Mouse (Mus musculus): Measurements from ENCODE around the gene Ceacam9.

Ceacam9 gene

DNA sequence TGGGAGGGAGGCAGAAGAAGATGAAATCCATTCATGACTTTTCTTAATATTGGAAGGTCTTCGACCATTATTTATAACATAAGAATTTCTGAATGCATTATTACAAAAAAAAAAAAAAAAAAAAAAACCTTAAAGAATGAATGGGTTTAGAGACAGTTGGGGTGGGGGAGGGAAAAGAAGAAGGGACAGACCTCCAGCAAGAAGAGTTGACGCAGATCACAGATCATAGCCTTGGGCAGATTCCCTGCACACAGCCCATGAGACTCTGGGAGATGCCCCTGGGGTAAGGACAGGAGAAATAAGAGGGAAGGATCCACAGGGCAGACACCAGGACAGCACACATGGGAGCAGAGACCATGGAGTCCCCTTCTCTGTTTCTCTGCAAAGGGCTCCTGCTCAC is at the start of gene Ceacam9:
Ceacam9 (plus strand) TSS at position 301 of the 400 bp plus-strand sequence.
- TF ChIP-seq GATA4 (IDR thresholded peaks at IDR 0.05; ENCODE audit: insufficient replicate concordance, low read length), result no peak

- no peak for TF ChIP-seq GATA4 (IDR thresholded peaks at IDR 0.05; ENCODE audit: insufficient replicate concordance, low read length)
Observed at GRCm38 (mm10) chr7:16673823-16674222, 47.9 kb upstream of the Ceacam9 start.

- TF ChIP-seq GATA4 (IDR thresholded peaks at IDR 0.05; ENCODE audit: insufficient replicate concordance, low read length), result no peak
Observed at GRCm38 (mm10) chr7:16675605-16676004, 46.1 kb upstream of the Ceacam9 start, which contains the start of gene Ceacam15. Gene Ceacam15 (minus strand): TSS chr7:16675705.

DNA sequence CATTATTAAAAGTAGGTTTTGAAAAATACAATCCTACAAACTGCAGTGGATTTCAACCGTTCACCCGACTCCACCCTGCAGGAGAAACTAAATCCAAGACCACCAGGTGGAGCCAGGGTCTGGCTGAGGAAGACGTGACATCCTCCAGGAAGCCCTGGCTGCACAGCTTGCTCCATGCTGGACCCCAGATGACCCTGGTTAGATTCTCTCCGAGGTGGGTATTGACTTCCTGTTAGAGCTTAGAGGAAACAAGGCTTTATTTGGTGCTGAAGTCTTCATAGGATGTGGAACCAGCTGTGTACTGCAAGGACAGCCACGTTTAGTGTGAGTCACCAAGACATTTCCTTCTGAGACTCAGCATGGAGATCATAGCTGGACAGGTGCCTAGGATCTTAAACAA is 32.5 kb upstream of the Ceacam9 start:
- no peak for TF ChIP-seq GATA4 (IDR thresholded peaks at IDR 0.05; ENCODE audit: insufficient replicate concordance, low read length)

DNA sequence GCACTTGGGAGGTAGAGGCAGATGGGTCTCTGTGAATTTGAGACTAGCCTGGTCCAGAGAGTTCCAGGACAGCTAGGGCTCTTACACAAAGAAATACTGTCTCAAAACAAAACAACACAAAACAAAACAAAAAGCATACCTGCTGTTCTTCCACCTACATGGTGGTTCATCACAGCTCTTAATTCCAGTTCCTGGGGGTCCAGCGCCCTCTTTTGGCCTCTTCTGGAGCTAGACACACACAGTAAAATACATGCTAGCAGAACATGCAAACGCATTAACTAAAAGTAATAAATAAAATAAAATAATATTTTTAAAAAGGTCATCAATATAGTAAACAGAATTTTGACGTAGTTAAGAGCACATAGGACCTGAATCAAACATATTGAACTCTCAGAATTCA is 26.7 kb upstream of the Ceacam9 start:
- TF ChIP-seq GATA4 (IDR thresholded peaks at IDR 0.05; ENCODE audit: insufficient replicate concordance, low read length), result no peak

- no peak for TF ChIP-seq GATA4 (IDR thresholded peaks at IDR 0.05; ENCODE audit: insufficient replicate concordance, low read length)
Observed at GRCm38 (mm10) chr7:16699042-16699441, 22.7 kb upstream of the Ceacam9 start.

GRCm38 (mm10) chr7:16700583-16700982 is 21.1 kb upstream of the Ceacam9 start:
- TF ChIP-seq GATA4 (IDR thresholded peaks at IDR 0.05; ENCODE audit: insufficient replicate concordance, low read length), result no peak

DNA sequence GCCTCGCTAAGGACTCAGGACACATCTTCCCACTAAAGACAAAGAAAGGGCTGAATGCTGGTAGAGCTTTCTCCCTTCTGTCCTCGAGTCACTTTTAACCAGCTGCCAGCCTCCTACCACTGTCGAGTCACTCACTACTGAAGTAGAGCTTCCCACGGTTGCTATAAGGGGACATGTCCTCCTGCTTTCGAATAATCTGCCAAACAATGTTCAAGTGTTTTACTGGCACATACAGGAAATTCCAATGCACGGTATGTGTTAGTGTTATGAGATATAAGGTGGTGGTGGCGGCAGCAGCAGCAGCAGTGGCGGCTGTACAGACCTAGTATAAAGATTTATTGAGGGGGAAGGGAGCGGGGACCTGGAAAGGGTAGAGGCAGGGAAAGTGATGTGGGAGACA is 15.3 kb upstream of the Ceacam9 start:
- TF ChIP-seq GATA4 (IDR thresholded peaks at IDR 0.05; ENCODE audit: insufficient replicate concordance, low read length), result no peak

GRCm38 (mm10) chr7:16708244-16708643 is 13.5 kb upstream of the Ceacam9 start:
- TF ChIP-seq GATA4 (IDR thresholded peaks at IDR 0.05; ENCODE audit: insufficient replicate concordance, low read length), result no peak

- no peak for TF ChIP-seq GATA4 (IDR thresholded peaks at IDR 0.05; ENCODE audit: insufficient replicate concordance, low read length)
Observed at GRCm38 (mm10) chr7:16710604-16711003, 11.1 kb upstream of the Ceacam9 start.

DNA sequence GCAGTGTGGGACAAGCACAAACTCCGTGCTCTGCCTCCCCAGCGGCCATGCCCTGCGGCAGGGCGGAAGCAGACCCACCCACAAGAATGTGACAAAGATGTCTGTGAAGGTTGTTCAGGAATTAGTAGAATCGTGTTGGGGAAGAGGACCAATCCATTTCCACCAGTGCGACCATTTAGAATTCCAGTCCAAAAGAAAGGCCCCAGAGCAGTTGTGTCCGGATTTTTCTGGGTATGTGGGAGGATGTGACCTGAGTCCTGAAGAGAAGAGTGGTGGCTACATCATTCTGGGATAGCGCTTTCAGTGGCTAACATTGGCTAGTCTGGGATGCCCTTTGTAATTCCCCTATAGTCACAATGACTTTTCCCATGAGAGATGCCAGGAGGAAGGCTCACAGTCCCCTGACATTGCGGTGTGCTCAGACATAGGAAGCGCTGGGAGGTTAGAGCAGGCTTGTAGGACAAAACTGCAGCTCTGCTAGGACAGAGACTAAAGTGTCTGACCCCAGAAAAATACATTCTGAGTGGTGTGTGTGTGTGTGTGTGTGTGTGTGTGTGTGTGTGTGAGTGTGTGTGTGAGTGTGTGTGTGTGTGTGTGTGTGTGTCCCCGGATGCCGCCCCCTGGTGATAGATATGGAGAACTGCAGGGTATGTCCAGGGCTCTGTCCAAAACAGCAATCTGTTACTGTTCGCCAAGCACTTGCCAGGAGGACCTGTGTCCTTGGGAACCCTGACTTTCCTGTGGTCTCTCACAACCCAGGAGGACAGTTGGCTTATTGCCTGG is 8.9 kb upstream of the Ceacam9 start:
- no peak for TF ChIP-seq GATA4 (IDR thresholded peaks at IDR 0.05; ENCODE audit: insufficient replicate concordance, low read length)

DNA sequence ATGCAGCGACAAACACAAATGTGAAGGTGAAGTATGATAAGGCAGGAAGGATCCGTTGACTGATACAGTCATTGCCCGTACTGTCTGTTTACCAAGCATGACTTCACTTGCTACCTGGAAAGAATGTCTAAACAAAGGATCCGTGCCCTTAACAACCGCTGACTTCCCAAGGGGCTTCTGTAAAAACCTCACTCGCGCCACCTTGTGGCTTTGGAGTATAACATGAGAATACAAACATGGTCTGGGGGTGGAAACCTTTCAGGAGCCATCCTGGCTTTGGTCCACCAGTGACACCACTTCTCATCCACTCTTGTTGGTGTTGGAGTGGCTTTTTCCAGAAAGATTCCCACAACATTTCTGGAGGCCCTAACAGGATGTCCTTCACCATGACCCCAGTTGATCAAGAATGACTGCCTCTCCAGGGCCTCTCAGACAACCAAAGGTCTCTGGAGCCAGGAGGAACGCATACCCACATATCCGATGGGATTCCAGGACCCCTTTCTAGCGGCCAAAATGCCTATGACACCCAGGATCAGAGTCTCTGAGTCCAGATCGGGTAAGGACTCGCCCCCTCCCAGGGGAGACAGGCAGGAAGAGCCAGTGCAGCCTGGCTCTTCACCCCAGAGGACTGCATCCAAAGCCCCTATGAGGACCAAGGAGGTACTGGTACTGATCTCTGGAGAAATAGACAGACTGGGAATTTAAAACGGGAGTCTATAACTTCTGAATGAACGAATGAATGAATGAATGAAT is 7.0 kb downstream of the Ceacam9 start:
- no peak for TF ChIP-seq GATA4 (IDR thresholded peaks at IDR 0.05; ENCODE audit: insufficient replicate concordance, low read length)

DNA sequence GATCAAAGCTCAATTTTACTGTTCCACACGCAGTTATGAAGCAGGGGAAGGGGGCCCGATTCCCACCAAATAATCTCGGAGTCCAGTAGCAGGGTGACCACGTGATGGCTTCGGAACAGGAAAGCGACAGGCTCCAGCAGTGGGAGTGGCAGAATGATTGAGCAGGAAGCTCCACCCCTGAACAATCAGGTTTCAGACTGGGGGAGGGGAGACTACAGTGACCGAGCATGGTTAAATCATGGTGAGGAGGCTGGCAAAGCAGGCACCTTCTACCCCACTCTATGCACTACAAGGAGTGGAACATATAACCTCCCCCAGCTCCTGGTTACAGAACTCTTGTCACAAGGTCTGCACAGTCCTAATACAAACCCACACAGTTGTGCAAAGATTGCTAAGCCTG is 7.8 kb downstream of the Ceacam9 start:
- TF ChIP-seq GATA4 (IDR thresholded peaks at IDR 0.05; ENCODE audit: insufficient replicate concordance, low read length), result peak; percentile 9; the same call in 1 of the 2 replicates

- no peak for TF ChIP-seq GATA4 (IDR thresholded peaks at IDR 0.05; ENCODE audit: insufficient replicate concordance, low read length)
Observed at GRCm38 (mm10) chr7:16730791-16731190, 9.1 kb downstream of the Ceacam9 start.

DNA sequence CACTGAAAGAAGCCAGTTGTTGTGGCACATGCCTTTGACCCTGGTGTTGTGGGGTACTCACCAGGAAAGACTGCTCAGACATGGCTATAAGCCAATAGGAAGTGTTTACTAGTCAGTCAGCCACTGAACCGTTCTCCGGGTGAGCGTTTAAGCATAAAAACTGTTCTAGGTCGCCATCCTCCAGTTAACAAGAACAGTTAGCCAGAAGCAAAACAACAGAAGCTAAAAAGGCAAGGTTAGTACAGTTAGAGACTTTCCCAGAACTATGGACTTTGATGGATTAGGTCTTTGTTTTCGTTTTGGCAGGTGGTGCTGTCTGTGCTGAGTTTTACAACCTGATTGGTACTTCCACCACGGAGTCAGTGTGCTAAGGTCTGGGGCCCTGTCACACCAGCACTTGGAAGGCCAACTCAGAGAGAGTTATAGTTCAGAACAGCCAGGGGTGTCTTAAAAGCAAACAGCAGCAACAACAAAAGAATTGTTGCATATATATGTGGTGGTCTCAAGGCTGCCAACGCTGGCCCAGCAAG is 10.2 kb downstream of the Ceacam9 start:
- no peak for TF ChIP-seq GATA4 (IDR thresholded peaks at IDR 0.05; ENCODE audit: insufficient replicate concordance, low read length)

GRCm38 (mm10) chr7:16737606-16738072 is 15.9 kb downstream of the Ceacam9 start:
- TF ChIP-seq GATA4 (IDR thresholded peaks at IDR 0.05; ENCODE audit: insufficient replicate concordance, low read length), result no peak

All from liver, adult (tissue).